Mouse (Mus musculus) thymus, postnatal 36 days (tissue): ENCODE measurements around the gene Cacna1i.

Experiments used
- DNase-seq, 2 experiments: peaks; one replicate each; pipeline ENCODE4 v3.0.0; 2022; ENCODE audit warnings: mixed read lengths in 2 of 2

Cacna1i gene

DNA sequence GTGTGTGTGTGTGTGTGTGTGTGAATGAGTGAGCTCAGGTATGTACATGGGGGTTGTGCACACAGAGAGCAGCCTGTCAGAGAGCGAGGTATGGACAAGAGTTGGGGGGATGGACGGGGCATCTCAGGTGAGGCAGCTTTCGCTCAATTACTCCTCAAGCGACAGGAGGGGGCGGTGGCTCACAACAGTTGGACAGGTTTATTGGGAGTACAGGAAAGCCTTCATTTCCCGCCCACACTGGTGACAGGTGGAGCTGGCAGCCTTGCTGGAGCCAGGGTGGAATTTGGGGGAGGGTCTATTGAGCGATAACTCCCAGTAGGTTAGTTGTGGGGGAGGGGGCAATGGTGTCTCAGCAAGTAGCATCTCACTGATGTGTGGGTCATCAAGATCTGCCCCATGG is 48.2 kb downstream of the Cacna1i start:
- DNase-seq, result no peak

DNA sequence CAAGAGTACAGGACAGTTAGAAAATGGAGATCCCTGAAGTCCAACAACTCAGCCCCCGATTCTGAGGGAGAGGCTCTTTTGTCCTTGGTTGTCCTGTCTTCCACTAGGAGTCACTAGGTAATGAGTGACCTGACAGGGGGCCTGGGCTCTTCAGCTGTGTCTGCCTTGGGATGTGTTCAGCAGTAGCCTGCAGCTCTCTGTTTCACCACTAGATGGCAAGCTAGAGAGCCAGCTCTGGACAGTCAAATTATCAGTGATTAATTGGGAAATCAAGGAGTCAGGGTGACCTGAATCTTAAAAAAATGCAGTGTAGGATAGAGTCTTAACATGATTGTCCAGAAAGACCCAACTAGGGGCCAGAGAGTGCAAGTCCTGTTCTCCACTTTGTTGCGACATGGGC is 53.3 kb downstream of the Cacna1i start:
- DNase-seq, result peak; percentile 25 to 44

DNA sequence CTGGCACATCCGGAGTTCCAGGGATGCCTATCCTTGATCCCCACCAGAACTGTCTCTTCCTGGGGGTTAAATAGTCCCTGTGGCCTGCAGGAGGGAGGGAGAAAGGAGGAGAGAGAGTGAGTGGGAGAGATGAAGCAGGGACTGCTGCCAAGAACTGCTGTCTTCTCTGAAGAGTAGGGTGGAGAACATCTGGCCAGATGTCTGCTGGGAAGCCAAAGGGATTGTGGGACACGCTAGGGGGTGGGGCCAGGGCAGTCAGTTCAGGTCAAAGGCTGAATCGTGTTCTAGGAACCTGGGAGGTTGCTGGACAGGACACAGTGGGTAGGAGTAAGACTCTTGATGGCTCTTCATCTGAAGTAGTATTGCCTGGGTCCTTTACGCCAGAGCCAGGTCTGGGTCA is 55.4 kb downstream of the Cacna1i start:
- DNase-seq, result no peak

DNA sequence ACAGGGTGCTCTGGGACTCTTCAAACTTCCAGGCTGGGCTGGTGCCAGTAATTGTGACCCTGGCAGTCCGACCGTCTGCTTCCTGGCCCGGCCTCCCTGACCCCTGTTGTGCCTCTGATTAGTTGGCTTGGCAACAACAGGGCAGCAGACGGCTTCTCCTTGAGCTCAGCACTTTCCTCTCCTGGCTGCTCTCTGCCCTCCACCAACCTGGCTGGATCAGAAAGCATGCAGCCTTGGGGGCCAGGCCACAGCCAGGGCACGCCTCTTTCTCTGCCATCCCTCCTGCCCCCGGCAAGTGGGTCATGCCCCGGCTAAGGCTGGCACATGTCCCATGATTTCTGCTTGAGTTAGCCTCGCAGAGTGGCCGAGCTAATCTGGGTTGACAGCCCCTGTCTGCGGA is 56.0 kb downstream of the Cacna1i start:
- no peak for DNase-seq

DNA sequence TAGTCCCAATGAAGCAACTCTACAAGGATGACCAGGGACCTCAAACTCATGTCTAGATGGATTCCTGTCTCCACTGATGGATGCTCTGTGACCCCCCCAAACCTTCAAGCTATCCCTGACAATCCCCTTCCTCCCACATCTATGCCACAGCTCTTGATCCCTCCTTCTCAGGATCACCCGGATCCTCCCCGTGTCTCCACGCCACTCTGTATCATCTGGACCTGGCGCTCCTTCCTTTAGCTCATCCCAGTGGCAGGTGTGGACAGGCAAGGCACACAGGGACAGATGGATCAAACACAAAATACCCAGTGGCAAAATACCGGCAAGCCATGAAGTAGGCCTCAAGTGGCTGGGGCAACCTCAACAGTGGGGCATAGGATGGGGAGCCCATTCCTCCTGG is 56.7 kb downstream of the Cacna1i start:
- no peak for DNase-seq

DNA sequence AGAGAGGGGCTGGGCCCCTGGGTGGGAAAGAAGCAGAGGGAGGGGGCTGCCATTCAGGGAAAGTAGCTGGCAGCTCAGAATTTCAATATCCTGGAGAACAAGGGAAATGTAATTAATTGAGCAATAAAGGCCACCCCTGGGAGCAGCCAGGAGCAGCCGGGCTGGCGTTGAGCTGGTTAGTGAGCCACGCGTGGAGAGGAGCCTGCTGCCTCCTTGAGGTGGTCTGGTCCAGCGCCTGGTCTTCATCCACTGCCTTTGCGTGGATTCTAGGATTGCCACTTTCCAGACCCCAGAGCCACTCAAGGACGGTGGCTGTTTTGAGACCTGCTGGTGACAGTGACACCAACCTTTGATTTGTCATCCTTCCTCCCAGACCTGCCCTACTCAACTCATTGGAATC is 59.5 kb downstream of the Cacna1i start:
- no peak for DNase-seq

DNA sequence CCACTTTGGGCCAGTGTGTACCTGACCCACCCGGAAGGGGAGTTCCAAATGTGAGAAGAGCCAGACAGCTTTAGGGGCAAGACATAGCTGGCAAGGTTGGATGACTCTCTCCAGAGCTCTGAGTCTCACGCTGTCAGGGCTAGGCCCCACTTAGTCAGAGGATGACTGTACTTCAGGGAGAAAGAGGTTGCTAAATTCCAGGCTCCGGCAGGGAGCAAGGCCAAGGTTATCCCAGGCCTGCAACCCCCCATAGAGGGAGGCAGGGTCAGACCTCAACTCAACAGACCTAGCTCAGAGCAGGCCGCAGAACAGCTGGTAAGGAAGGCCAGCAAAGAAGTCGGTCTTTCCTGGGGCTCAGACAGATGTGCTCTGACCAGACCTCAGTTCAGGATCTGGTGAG is 63.4 kb downstream of the Cacna1i start:
- no peak for DNase-seq

DNA sequence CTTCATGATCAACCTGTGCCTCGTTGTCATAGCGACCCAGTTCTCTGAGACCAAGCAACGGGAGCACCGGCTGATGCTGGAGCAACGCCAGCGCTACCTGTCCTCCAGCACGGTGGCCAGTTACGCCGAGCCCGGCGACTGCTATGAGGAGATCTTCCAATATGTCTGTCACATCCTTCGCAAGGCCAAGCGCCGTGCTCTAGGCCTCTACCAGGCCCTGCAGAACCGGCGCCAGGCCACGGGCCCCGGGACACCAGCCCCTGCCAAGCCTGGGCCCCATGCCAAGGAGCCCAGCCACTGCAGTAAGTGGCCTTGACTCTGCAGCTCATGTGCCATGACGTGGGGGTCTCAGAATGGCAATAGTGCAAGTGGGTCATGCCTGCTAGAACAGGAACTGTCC is 71.8 kb downstream of the Cacna1i start:
- DNase-seq, result no peak

DNA sequence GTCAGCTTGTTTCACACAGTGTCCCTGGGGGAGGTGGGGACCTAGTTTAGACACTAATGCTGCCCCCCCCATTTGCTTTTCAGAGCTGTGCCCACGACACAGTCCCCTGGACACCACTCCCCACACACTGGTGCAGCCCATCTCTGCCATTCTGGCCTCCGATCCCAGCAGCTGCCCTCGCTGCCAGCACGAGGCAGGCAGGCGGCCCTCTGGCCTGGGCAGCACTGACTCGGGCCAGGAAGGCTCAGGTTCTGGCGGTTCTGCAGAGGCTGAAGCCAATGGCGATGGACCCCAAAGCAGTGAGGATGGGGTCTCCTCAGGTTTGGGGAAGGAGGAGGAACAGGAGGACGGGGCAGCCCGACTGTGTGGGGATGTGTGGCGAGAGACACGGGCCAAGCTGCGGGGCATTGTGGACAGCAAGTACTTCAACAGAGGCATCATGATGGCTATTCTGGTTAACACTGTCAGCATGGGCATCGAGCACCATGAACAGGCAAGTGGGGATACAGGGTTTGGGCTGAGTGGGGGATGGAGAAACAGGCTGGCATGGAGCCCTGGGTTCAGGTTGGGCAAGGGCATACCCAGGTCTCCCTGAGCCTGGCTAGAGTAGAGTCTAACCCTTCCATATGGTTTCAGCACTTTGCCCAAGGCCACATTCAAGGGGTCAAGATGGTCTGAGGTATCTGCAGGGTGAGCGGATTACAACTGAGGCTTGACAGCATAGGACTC is 74.9 kb downstream of the Cacna1i start:
- DNase-seq, result no peak

DNA sequence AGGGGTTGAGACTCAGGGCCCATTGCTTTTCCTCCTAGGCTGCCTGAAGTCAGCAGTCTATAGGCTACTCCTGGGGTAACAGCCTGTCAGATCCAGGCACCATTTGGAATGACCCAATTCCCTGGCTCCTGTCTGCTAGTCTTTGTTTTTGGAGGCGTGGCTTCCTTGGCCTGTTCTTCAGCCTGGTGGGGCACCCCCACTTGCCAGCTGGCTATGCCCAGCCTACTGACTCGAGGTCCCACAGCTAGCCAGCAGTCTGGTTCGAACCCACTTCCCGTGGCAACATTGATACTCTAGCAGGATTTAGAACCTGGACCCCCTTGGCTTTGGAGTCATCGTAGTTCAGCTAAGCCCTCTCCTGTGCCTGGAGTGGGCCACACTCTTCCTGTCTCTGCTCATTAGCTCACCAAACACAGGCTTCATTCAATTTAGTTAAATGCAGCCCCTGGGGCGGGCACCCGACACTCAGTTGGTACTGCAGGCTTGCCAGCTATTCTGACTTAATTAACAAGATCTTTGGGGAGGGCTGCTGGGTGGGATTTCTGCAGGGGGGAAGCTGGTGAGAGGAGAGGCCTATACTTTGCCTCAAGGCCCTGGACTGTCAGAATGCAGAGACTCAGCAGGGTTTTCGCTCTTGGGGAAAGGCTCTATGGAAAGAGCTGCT is 75.6 kb downstream of the Cacna1i start:
- DNase-seq, result no peak

DNA sequence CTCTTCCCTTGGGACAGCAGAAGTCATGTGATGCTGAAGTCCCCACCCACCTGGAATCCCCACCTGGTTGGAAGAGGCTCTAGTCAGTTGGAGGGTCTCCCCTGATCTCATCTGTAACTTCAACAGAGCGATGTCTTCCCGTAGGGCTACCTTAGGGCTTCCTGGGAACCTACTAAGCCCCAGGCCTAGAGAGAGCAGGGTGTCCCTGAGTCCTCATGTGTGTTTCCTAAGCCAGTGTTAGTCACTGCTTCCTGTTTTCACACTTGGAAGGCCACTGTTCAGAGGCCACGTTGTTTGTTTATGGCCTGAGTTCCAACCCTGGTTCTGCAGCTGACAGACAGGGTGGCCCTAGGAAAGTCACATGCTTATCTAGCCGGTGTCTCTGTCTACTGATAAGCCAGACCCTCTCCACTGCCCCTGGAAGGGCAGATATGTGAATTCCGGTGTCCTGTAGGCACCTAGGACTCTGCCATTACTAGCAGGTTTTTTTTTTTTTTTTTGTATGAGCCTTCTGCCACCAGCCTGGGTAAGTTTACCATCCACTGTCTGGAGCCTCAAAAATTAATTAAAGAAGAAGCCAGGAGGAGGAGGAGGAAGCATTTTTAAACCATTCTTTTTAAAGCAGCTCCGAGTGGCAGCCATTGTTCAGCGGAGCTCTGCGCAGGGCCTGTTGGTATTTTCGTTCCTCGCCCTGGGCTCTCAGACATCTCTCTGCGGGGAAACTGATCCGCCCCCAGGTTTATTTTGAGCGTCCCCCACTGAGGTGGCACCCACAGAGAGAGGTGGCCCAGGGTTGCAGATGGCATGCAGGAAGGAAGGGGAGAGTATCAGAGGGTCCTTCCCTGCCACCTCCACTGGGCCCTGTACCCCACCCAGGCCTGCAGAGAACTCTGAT is 77.0 kb downstream of the Cacna1i start:
- no peak for DNase-seq

DNA sequence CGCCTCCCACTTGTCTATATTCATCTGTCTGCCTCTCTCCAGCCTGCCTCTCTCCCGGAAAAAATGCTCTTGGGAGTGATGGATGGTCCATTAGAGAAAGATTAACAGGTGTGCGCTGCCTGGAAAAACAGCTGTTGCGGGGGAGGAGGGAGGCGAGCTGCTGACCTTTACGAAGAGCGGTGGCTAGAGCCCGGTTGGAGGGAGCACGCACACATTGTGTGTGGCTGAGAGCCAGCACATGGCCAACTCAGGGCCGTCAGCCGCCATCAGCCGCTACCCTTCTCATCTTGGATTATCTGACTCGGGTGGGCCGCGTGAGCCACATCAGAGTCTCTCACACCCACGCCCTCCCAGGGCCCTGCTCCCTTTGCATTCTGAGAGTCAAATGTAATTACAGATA is 79.9 kb downstream of the Cacna1i start:
- DNase-seq, result no peak

DNA sequence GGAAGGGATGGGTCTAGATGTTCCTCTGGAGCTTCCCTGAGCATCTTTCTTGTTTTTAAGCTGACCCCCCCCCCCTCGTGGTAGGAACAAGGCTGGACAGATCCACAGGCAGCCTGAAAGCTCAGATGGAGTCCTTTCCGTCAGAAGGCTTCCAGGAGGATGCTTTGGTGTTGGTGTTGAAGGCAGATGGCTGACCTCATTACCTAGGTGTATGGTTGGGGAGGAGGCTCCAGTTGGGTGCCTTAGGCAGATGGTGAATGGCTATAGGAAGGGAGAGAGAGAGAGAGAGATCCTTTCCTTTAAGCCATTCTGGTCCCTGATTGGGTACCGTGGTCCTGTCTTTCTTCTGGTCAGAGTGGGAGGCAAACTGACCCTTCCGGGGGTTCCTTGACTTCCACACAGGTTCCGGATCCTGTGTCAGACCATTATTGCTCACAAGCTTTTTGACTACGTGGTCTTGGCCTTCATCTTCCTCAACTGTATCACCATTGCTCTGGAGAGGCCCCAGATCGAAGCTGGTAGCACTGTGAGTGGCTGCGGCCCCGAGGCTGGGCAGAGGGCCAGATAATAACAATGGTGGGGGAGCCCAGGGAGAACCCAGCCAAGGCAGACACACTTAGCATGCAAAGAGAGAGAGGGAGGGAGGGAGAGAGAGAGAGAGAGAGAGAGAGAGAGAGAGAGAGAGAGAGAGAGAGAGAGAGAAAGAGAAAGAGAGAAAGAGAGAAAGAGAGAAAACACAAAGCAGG is 86.4 kb downstream of the Cacna1i start:
- DNase-seq, result no peak

DNA sequence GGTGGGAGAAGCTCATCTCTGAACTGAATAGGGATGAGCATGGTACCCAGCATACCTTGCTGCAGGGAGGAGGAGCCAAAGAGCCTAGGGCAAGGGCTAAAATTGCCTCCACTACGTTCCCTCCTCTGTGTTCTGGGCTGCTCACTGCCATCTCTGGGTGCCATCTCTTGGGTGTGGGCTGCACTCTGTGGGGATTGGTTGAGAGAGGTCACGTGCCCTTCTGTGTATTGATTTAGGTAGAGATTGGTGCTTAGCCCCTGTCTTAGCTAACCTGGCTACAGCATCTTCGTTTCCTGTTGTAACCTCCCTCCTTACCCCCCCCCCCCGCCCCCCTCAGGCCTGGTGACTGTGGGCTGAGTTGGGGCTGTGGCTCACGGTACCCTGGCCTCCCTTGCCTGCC is 87.8 kb downstream of the Cacna1i start:
- no peak for DNase-seq

DNA sequence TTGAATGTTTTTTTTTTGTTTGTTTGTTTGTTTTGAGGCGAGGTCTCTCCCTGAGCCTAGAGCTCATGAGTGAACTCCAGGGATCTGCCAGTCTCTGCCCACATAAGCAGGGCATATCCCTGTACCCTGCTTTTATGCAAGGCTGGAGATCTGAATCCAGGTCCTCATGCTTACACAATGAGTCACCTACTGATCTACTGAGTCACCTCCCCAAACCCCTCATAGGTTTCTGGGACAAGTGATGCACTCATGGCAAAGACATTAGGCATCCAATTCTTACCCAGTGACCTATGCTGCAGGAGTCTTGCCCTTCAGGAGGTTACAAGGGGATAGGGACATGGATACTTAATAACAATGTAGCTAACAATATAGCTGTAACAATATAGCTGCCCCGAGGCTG is 100.1 kb downstream of the Cacna1i start:
- no peak for DNase-seq

DNA sequence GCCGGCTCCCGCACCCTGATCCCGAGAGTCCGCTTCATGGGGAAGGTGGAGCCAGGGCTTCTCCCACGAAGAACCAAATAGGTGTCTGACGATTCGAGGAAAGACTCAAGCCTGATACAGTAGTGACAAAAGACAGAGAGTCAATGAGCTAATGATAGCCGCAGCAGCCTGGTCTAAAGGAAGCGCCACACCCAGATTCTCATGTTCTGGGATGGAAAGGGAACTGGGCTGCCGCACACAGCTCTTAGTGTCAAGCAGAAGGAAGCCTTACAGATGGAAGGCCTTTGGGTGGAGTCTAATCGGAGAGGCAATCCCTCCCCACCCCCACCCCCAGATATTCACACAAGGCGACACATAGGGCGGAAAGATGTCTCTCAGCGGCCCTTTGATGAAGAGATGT is 104.8 kb downstream of the Cacna1i start:
- DNase-seq, result no peak

DNA sequence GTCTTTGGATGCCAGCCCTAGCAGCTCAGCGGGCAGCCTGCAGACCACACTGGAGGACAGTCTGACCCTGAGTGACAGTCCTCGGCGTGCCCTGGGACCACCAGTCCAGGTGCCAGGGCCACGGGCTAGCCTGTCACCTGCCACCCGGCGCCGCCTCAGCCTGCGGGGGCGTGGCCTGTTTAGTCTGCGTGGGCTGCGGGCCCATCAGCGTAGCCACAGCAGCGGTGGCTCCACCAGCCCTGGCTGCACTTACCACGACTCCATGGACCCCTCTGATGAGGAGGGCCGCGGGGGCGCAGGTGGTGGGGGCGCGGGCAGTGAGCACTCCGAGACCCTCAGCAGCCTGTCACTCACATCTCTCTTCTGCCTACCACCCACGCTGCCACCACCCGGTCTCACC is 108.0 kb downstream of the Cacna1i start:
- no peak for DNase-seq

DNA sequence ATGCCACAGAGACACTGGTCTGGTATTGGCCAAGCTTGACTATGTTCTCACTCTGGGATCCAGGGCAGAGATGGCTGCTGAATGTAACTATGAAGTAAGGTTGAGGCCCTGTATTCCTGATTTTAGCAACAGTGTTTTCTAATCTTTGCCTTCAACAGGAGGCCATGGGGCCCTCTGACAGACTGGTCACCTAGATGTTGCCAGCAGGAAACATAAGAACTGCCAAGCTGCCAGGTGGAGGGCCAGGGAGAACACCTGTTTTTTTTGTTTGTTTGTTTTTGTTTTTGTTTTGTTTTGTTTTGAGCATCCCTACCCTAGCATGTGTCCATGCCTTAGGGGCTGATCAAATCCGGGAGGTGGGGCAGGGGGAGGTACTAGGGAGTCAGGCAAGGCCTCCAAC is 112.4 kb downstream of the Cacna1i start:
- no peak for DNase-seq

DNA sequence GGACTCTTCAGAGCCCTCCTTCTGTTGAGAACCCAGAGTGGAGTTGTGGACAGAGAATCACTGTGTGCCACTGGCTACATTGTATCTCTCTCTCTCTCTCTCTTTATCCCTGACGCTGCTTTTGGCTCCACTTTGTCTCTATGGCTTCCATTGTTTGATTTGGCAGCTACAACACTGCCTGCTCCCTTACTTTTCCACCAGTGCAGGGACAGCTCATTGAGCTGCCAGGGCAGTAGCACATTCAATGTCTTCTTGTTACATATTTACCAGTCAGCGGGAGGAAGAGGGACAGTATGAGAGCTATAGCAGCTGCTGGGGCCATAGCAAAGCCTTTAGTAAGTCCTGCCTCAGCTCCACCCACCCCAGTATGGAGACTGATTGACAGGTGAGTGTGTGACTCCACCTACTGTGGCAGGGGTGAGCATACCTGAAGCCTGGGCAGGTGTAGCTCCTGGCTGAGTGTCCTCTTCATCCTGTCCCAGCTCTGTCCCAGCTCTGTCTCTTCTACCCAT is 114.4 kb downstream of the Cacna1i start:
- no peak for DNase-seq

DNA sequence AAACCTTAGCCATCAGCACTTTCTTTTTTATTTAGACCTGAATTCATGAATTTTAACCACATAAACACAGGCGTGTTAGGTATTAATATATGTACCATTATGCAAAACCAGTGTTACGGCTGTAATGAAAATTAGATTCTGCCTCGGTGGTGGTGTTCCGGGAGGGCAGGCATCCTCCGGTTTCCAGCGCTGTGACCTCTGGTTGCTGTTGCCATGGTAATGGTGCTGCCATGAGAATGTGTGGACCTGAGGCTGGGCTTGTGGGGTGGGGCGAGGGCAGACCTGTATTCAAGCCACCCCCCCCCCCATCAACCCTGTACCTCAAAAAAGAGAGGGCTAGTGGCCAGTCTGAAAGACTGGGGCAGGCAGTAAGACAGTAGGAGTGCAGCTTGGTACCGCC is 114.9 kb downstream of the Cacna1i start:
- no peak for DNase-seq

DNA sequence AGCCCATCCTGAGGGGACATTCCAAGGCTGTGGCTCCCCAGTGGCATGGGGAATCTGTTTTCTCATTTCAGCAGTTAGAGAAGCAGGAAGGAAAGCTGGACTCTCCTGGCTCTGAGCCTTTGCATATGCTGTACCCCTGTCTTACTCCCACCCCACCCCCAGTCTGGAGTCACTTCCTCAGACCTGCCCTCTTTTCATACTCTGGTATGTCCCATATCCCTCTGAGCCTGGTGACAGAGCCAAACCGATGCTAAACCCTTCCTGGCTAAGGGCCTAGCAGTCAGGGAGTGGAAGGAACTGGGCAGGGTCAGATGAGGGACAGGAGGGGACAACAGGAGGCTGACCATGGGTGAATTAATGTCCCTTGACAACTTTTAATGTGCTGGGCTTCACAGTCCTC is 120.8 kb downstream of the Cacna1i start:
- DNase-seq, result no peak

DNA sequence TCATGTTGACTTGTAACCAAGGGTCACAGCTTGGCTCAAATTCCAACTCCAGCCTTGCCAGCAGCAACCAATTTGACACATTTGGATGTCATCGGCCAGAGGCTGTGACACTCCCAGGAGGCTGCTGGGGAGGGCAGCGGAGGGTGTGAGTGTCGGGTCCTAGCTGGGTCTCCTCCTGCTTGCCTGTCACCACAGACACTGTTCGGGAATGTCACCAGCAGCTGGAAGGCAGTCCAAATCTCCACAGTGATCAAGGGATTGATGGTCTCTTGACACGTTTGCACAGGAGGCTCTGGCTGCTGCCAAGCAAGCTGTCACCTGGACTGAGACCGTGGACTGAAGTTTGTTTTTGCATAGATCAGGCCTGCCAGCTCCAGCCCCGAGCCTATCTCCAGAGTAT is 123.6 kb downstream of the Cacna1i start:
- no peak for DNase-seq

DNA sequence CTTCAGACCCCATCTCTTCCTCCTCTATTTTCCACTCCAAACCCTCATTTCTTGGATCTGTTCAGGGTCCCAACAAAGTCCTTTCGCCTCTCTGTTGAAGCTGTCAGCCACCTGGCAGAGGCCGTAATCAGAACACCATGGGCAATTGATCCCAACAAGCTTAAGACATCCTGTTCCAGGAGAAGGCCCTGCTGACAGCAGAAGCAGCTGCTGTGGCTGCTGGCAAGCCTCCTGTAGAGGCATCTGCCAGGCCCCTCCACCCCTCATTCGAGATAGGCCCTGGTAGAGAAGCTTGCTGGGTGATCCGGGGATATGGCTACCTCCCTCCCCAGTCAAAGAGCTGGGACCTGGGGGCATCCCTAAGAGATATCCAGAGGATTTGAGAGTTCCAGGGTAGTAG is 126.0 kb downstream of the Cacna1i start:
- DNase-seq, result no peak
